8 mouse cellular contexts compared by ENCODE assay signal in genomic region chr11:48816800-48817665, GRCm38 (mm10). TPM values are rescaled to one million over a fixed set of nuclear protein-coding genes. Genes with fewer than 3 reads are reported as not detected.
DNase-seq lines count a peak whose midpoint lies in the region; ATAC-seq lines count a peak whose summit lies in the region.

Gene Trim41, minus strand, starts transcription at chr11:48817353.

- H3K9me3 ChIP-seq in hindbrain, embryonic 15.5 days: no peaks in the 10 kb centered on the region

- H3K9ac ChIP-seq in hindbrain, embryonic 15.5 days: peak within 1 kb of the TSS; percentile 79

- under 1% methylated on average over 64 of the region's 77 CpGs for WGBS in hindbrain, embryonic 15.5 days

- peaks cover 3% of the 10 kb centered on the region for H3K36me3 ChIP-seq in hindbrain, embryonic 15.5 days

- ATAC-seq in hindbrain, embryonic 15.5 days (ENCODE audit: low FRiP score, low read depth): peak; percentile 97

- peaks cover 34% of the 10 kb centered on the region for H3K4me1 ChIP-seq in hindbrain, embryonic 15.5 days (replicated peaks)

- H3K27me3 ChIP-seq in hindbrain, embryonic 15.5 days: no peaks in the 10 kb centered on the region

- H3K4me3 ChIP-seq in hindbrain, embryonic 15.5 days: peak within 1 kb of the TSS; percentile 70

- H3K27ac ChIP-seq in hindbrain, embryonic 15.5 days (replicated peaks): peak within 1 kb of the TSS; percentile 98

- peak; percentile 99 for DNase-seq in T-cell, adult 2 months (ENCODE audit: low spot score)
- peak; percentile 98 to 99 for DNase-seq in cerebellum, postnatal 36 days
- peak; percentile 98 to 99 for DNase-seq in frontal cortex, postnatal 36 days (ENCODE audit: low spot score in 2 of 2)
- DNase-seq in left cerebral cortex, adult 11 months (ENCODE audit: low spot score): peak; percentile 96
- DNase-seq in lung, postnatal 4 days: peak; percentile 99 to 100
- DNase-seq in retina, postnatal 7 days (ENCODE audit: low read depth, low spot score): peak; percentile 99
- peak; percentile 96 for DNase-seq in urinary bladder, adult 2 months (ENCODE audit: low spot score)

- peak within 1 kb of the TSS; percentile 93 for H3K4me2 ChIP-seq in hindbrain, embryonic 15.5 days

RNA-seq across cellular contexts. Expression of gene Trim41, which starts in this region (rescaled TPM):
- 6.8 and 7.4 TPM in 2 replicates for polyA plus RNA-seq in hindbrain, embryonic 15.5 days (2015; fragmentation: Nextera tagmentation; extraction: Ambion mirVana)
- 34.8 and 37.5 TPM in 2 replicates for polyA plus RNA-seq in urinary bladder, adult 2 months (2012; rRNA removed)

Comparison
In these comparisons a context has a peak if more than half of its experiments do, and no peak if none do; other contexts are left out.
1. Peak in every context shown above with its lines: DNase-seq, ATAC-seq, H3K4me3 ChIP-seq and H3K27ac ChIP-seq.